Mouse (Mus musculus) hindbrain, postnatal 0 days (tissue): ENCODE data around the gene Cpne7. TPM values are rescaled to one million over a fixed set of nuclear protein-coding genes. Genes with fewer than 3 reads are reported as not detected.

Source experiments
- ATAC-seq: fragments of 200-750 bp; cut with Nextera tagmentation; 2 replicates; pipeline ENCODE4 v1.8.0; 2017; ENCODE audit warnings: mild to moderate bottlenecking, moderate TSS enrichment, moderate library complexity
- DNase-seq: peaks from one replicate; pipeline ENCODE4 v3.0.0-alpha.2; 2015; ENCODE audit warnings: low spot score
- H3K27ac ChIP-seq: fragments of 300-500 bp; sonication (generic); 2 replicates; pipeline ENCODE4 v1.5.1; 2014; ENCODE audit warnings: mild to moderate bottlenecking
- H3K27me3 ChIP-seq: fragments of 300-500 bp; sonication (generic); 2 replicates; pipeline ENCODE4 v1.6.1; 2014; ENCODE audit warnings: low read length, mixed read lengths; ENCODE audit not compliant: insufficient read depth
- H3K36me3 ChIP-seq: fragments of 300-500 bp; sonication (generic); 2 replicates; pipeline ENCODE4 v1.6.1; 2014; ENCODE audit warnings: low read length, mixed read lengths; ENCODE audit not compliant: insufficient read depth
- H3K4me1 ChIP-seq: fragments of 300-500 bp; sonication (generic); 2 replicates; pipeline ENCODE4 v1.6.1; 2014; ENCODE audit warnings: antibody characterized with exemption, low read length, mixed read lengths; ENCODE audit not compliant: insufficient read depth
- H3K4me2 ChIP-seq: fragments of 300-500 bp; sonication (generic); 2 replicates; pipeline ENCODE4 v1.6.1; 2014; ENCODE audit warnings: low read depth, mild to moderate bottlenecking, low read length, moderate library complexity, mixed read lengths
- H3K4me3 ChIP-seq: fragments of 300-500 bp; sonication (generic); 2 replicates; pipeline ENCODE4 v1.5.1; 2014; ENCODE audit warnings: low read length
- H3K9ac ChIP-seq: fragments of 300-500 bp; sonication (generic); replicated peaks from 2 replicates; pipeline ENCODE4 v1.6.1; 2014; ENCODE audit warnings: mild to moderate bottlenecking, low read length, moderate library complexity, mixed read lengths
- H3K9me3 ChIP-seq: fragments of 300-500 bp; sonication (generic); 2 replicates; pipeline ENCODE4 v1.6.1; 2016; ENCODE audit warnings: low read length, mixed read lengths
- CTCF ChIP-seq: IDR thresholded peaks from 2 replicates; pipeline ENCODE4 v1.5.1; 2016; ENCODE audit warnings: antibody characterized with exemption, control low read depth, low read depth
- WGBS: fragments of 180-500 bp; shearing (Covaris S2); extraction: QIAGEN DNeasy Blood & Tissue Kit; methylation state at CpG from one replicate; pipeline ENCODE4 v1.1.7; 2014; 5-methylcytosine and 5-hydroxymethylcytosine counted together
- polyA plus RNA-seq: library from polyadenylated mRNA; unstranded; fragments of >200 nt; fragmentation: Nextera tagmentation; extraction: Ambion mirVana; gene quantifications from 2 replicates; pipeline ENCODE4 v1.2.1, GENCODE M21; 2015
- total RNA-seq: library from RNA; depleted of rRNA; stranded (reverse); fragments of >200 nt; gene quantifications from 2 replicates; pipeline ENCODE4 v1.2.3, GENCODE M21; 2014

Cpne7 gene
- total and polyA plus RNA-seq, 2 experiments from 2014 or later, result 11.9 to 21.2 TPM

DNA sequence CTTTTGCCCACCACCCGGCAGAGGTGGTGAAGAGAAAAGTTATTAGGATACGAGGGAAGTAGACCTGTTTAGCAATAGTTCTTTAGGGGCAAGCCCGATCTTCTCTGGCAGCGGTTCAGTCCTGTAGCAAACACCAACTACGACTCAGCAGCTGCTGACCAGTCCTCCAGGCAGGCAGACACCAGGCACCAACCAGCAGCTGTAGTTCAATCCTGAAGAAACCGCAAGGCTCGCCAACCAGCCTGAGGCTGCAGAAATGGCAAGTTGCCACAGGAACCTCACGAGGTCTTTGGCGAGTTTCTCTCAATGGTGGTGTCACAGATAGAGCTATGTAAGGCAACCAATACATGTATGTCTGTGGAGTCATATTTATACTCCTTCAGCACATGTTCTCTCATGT, 4.3 kb upstream of the Cpne7 start:
- no peaks in the 10 kb centered on the region for H3K36me3 ChIP-seq
- no peak overlapping the region for H3K4me2 ChIP-seq
- no peak overlapping the region for H3K4me3 ChIP-seq
- H3K9me3 ChIP-seq, result no peaks in the 10 kb centered on the region
- no peak for TF ChIP-seq CTCF
- no peak overlapping the region for H3K27ac ChIP-seq
- H3K4me1 ChIP-seq, result peaks cover 5% of the 10 kb centered on the region; the same call in 1 of the 2 replicates
- ATAC-seq, result no peak
- peaks cover 22% of the 10 kb centered on the region; the same call in 1 of the 2 replicates for H3K27me3 ChIP-seq
- DNase-seq, result no peak
- H3K9ac ChIP-seq, result no peak overlapping the region
- WGBS, result 59% methylated on average over 9 of the region's 9 CpGs

GRCm38 (mm10) chr8:123113908-123114469, 3.2 kb upstream of the Cpne7 start:
- ATAC-seq (no peak), DNase-seq (no peak)
- peaks cover 33% of the 10 kb centered on the region for H3K27me3 ChIP-seq
- H3K4me2 ChIP-seq, result no peak overlapping the region
- no peaks in the 10 kb centered on the region for H3K36me3 ChIP-seq
- no peak overlapping the region for H3K27ac ChIP-seq
- peaks cover 6% of the 10 kb centered on the region; the same call in 1 of the 2 replicates for H3K4me1 ChIP-seq
- peak; percentile 50 for TF ChIP-seq CTCF
- no peaks in the 10 kb centered on the region for H3K9me3 ChIP-seq
- WGBS, result 71% methylated on average over 2 of the region's 2 CpGs
- H3K4me3 ChIP-seq, result no peak overlapping the region
- no peak overlapping the region for H3K9ac ChIP-seq

DNA sequence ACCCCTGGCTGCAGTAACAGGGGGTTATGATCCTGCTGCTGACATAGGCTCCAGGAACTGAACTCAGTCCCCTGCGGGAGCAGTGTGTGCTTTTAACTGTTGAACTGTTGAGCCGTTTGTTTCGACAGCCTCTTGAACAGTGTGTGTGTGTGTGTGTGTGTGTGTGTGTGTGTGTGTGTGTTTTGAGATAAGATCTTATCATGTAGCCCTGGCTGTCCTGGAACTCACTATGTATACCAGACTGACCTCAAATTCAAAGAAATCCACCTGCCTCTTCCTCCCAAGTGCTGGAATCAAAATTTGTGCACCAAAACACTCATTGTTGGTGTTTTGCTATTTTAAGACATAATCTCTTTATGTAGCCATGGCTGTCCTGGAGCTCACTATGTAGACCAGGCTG, 2.5 kb upstream of the Cpne7 start:
- Histone ChIP-seq H3K27me3 (peaks cover 39% of the 10 kb centered on the region), H3K36me3 (no peaks in the 10 kb centered on the region), H3K9me3 (no peaks in the 10 kb centered on the region), H3K9ac (no peak overlapping the region), H3K27ac (no peak overlapping the region), H3K4me3 (no peak overlapping the region), H3K4me1 (peaks cover 6% of the 10 kb centered on the region; the same call in 1 of the 2 replicates), H3K4me2 (no peak overlapping the region)
- DNase-seq (no peak), ATAC-seq (no peak)
- WGBS, result 60% methylated on average over 3 of the region's 3 CpGs
- no peak for TF ChIP-seq CTCF

GRCm38 (mm10) chr8:123117744-123118143, 570 bp downstream of the Cpne7 start:
- WGBS, result 2% methylated on average over 17 of the region's 17 CpGs
- H3K27ac ChIP-seq, result no peak overlapping the region
- TF ChIP-seq CTCF, result no peak
- no peaks in the 10 kb centered on the region for H3K36me3 ChIP-seq
- peak overlapping the region; percentile 47; the same call in 1 of the 2 replicates for H3K9ac ChIP-seq
- peaks cover 6% of the 10 kb centered on the region; the same call in 1 of the 2 replicates for H3K4me1 ChIP-seq
- ATAC-seq, result no peak
- peaks cover 41% of the 10 kb centered on the region for H3K27me3 ChIP-seq
- H3K4me3 ChIP-seq, result peak overlapping the region; percentile 48
- H3K9me3 ChIP-seq, result no peaks in the 10 kb centered on the region
- peak overlapping the region; percentile 61 for H3K4me2 ChIP-seq
- DNase-seq, result no peak

GRCm38 (mm10) chr8:123122059-123122458, 4.9 kb downstream of the Cpne7 start:
- H3K4me3 ChIP-seq, result no peak overlapping the region
- H3K27ac ChIP-seq, result no peak overlapping the region
- no peak overlapping the region for H3K9ac ChIP-seq
- no peaks in the 10 kb centered on the region for H3K36me3 ChIP-seq
- no peaks in the 10 kb centered on the region for H3K9me3 ChIP-seq
- DNase-seq (no peak), ATAC-seq (no peak)
- H3K4me1 ChIP-seq, result peaks cover 6% of the 10 kb centered on the region; the same call in 1 of the 2 replicates
- 69% methylated on average over 9 of the region's 9 CpGs for WGBS
- no peak overlapping the region for H3K4me2 ChIP-seq
- no peak for TF ChIP-seq CTCF
- H3K27me3 ChIP-seq, result peaks cover 26% of the 10 kb centered on the region

GRCm38 (mm10) chr8:123122670-123123069, 5.5 kb downstream of the Cpne7 start:
- Histone ChIP-seq H3K9ac (no peak overlapping the region), H3K27me3 (peaks cover 21% of the 10 kb centered on the region), H3K27ac (no peak overlapping the region), H3K4me2 (no peak overlapping the region), H3K9me3 (no peaks in the 10 kb centered on the region), H3K36me3 (no peaks in the 10 kb centered on the region), H3K4me1 (peaks cover 3% of the 10 kb centered on the region; the same call in 1 of the 2 replicates), H3K4me3 (no peak overlapping the region)
- 80% methylated on average over 5 of the region's 5 CpGs for WGBS
- ATAC-seq, result no peak
- no peak for DNase-seq
- no peak for TF ChIP-seq CTCF

DNA sequence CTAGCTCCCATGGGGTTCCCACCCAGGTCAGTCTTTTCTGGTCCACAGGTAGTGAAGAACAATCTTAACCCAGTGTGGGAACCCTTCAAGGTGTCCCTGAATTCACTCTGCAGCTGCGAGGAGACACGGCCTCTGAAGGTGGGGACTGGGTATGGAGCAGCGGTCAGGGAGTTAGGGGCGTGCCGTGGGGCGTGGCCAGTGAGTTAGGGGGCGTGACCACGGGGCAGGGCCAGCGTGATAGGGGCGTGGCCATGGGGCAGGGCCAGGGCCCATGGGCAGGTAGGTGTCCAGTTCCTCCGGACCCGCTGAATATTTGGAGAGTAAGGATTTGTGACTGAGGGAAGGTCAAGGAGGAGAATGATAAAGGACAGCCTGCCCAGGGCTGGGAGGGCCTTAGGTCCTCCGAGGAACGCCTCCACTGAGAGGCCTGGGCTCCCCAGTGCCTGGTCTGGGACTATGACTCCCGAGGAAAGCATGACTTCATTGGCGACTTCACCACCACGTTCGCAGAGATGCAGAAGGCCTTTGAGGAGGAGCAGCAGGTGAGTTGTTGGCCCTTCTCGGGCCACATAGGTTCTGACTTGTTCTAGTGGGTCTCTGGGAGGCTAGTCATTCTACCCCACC, 9.1 kb downstream of the Cpne7 start:
- Histone ChIP-seq H3K4me2 (no peak overlapping the region), H3K4me1 (no peaks in the 10 kb centered on the region), H3K36me3 (no peaks in the 10 kb centered on the region), H3K27me3 (no peaks in the 10 kb centered on the region; the same call in 1 of the 2 replicates), H3K4me3 (no peak overlapping the region), H3K27ac (no peak overlapping the region), H3K9me3 (no peaks in the 10 kb centered on the region), H3K9ac (no peak overlapping the region)
- TF ChIP-seq CTCF, result no peak
- DNase-seq, result no peak
- ATAC-seq, result no peak
- 9% methylated on average over 19 of the region's 19 CpGs for WGBS
